Mouse (Mus musculus) lung, postnatal 14 days (tissue): ENCODE measurements around the gene Chuk.
"Not testable (repeated sequence)": the region's sequence is repeated elsewhere in the genome, so short reads cannot be mapped to it uniquely, and the experiment has no call there.

ENCODE experiments used
- DNase-seq: peaks from one replicate; pipeline ENCODE4 v3.0.0; 2021

Gene Chuk

GRCm38 (mm10) chr19:44106831-44107660, at the start of gene Chuk:
TSS of gene Chuk (minus strand) at chr19:44107480.
- DNase-seq, result peak; percentile 99

- no peak for DNase-seq
These were observed 49.7 kb upstream of the Chuk start for GRCm38 (mm10) chr19:44157005-44157404.

GRCm38 (mm10) chr19:44153781-44154180, 46.5 kb upstream of the Chuk start:
- no peak for DNase-seq

GRCm38 (mm10) chr19:44148991-44149390, 41.7 kb upstream of the Chuk start:
- no peak for DNase-seq

GRCm38 (mm10) chr19:44148345-44148744, 41.1 kb upstream of the Chuk start:
- no peak for DNase-seq

- DNase-seq, result no peak
These were observed 39.7 kb upstream of the Chuk start for GRCm38 (mm10) chr19:44146951-44147350.

GRCm38 (mm10) chr19:44146568-44146879, 39.2 kb upstream of the Chuk start:
- no peak for DNase-seq

GRCm38 (mm10) chr19:44145702-44146567, 38.7 kb upstream of the Chuk start, which contains the start of gene Bloc1s2:
TSS of gene Bloc1s2 (minus strand) at chr19:44146446.
- peak; percentile 92 for DNase-seq

GRCm38 (mm10) chr19:44144366-44144765, 37.1 kb upstream of the Chuk start:
- DNase-seq, result no peak

GRCm38 (mm10) chr19:44135960-44136485, 28.7 kb upstream of the Chuk start:
- DNase-seq, result no peak

- DNase-seq, result peak; percentile 89
These were observed 28.0 kb upstream of the Chuk start, which contains the start of gene Cwf19l1 for GRCm38 (mm10) chr19:44135072-44135959. TSS of gene Cwf19l1 (minus strand) at chr19:44135876.

GRCm38 (mm10) chr19:44132917-44133316, 25.6 kb upstream of the Chuk start:
- no peak for DNase-seq

- no peak for DNase-seq
These were observed 21.3 kb upstream of the Chuk start for GRCm38 (mm10) chr19:44128560-44128959.

GRCm38 (mm10) chr19:44127729-44128497, 20.6 kb upstream of the Chuk start:
- DNase-seq, result no peak

- DNase-seq, result no peak
These were observed 13.9 kb upstream of the Chuk start for GRCm38 (mm10) chr19:44121137-44121536.

GRCm38 (mm10) chr19:44120686-44121085, 13.4 kb upstream of the Chuk start:
- not testable (repeated sequence) for DNase-seq

- DNase-seq, result no peak
These were observed 10.5 kb upstream of the Chuk start for GRCm38 (mm10) chr19:44117793-44118192.

GRCm38 (mm10) chr19:44111706-44112105, 4.4 kb upstream of the Chuk start:
- no peak for DNase-seq

GRCm38 (mm10) chr19:44110356-44110755, 3.1 kb upstream of the Chuk start:
- no peak for DNase-seq

- DNase-seq, result peak; percentile 29
These were observed 1.7 kb upstream of the Chuk start for GRCm38 (mm10) chr19:44108996-44109395.

- no peak for DNase-seq
These were observed 611 bp upstream of the Chuk start for GRCm38 (mm10) chr19:44107661-44108521.
